Mouse (Mus musculus): Measurements from ENCODE around the gene Vgll4.

- no peak for TF ChIP-seq CTCF (IDR thresholded peaks at IDR 0.05; ENCODE audit: low read depth, low read length)
- no peak for TF ChIP-seq POLR2AphosphoS5 (IDR thresholded peaks at IDR 0.05; ENCODE audit: insufficient replicate concordance, low read depth, low read length)
- no peak for TF ChIP-seq GATA1 (IDR thresholded peaks at IDR 0.05; ENCODE audit: borderline replicate concordance, low read length)
- no peak for TF ChIP-seq GATA2 (IDR thresholded peaks at IDR 0.05; ENCODE audit: borderline replicate concordance, low read depth, low read length)
- no peak for TF ChIP-seq TAL1 (conservative IDR thresholded peaks at IDR 0.05; ENCODE audit: low read depth, low read length)
These were observed 157.5 kb downstream of the Vgll4 start for GRCm38 (mm10) chr6:114812322-114812721.
